In the genomic region with DNA sequence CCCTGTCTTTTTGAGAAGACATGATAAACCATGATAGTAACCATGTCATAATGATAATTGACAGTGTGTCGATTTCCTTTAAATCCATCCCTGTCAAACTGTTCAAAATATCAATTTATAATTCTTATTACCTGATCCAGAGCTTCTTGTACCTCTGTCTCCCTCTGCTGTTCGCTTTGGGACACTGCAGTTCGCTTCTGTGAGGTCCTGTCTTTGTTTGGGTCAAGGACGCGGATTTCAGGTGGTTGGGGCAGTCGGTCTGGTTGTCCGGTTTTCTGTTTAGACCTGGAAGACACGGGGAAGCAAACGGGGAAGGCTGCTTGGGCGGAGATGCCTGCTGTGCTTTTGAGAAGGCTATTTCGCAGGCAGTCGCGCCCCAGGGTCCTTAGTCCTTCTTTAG, we compare ENCODE assay signal across 8 mouse cellular contexts. TPM values are rescaled to one million over a fixed set of nuclear protein-coding genes. Genes with fewer than 3 reads are reported as not detected.
A peak's percentile ranks its signal among the peaks of the same experiment; 100 is the strongest.
DNase-seq lines count a peak whose midpoint lies in the region; ATAC-seq and TF ChIP-seq lines count a peak whose summit lies in the region.

No protein-coding gene starts in this region.

- 1% methylated on average over 13 of the region's 13 CpGs for WGBS in liver, postnatal 0 days (ENCODE audit: insufficient replicate concordance)
- under 1% methylated on average over 13 of the region's 13 CpGs for WGBS in neural tube, embryonic 15.5 days
- WGBS in thymus, adult 2 months = 4% methylated on average over 13 of the region's 13 CpGs

- H3K36me3 ChIP-seq in E14TG2a.4 (ENCODE audit: insufficient read depth, low read length) = no peaks in the 10 kb centered on the region
- no peaks in the 10 kb centered on the region for H3K36me3 ChIP-seq in liver, postnatal 0 days (replicated peaks; ENCODE audit: insufficient read depth, low read length)
- no peaks in the 10 kb centered on the region for H3K36me3 ChIP-seq in neural tube, embryonic 15.5 days
- H3K36me3 ChIP-seq in thymus, adult 2 months (ENCODE audit: control insufficient read depth, insufficient read depth, low read length) = no peaks in the 10 kb centered on the region

- peak overlapping the region; percentile 75 for H3K4me3 ChIP-seq in E14TG2a.4 (replicated peaks; ENCODE audit: low read length)
- no peak overlapping the region for H3K4me3 ChIP-seq in liver, postnatal 0 days (ENCODE audit: low read depth, low read length)
- H3K4me3 ChIP-seq in neural tube, embryonic 15.5 days (replicated peaks) = peak overlapping the region; percentile 43
- H3K4me3 ChIP-seq in thymus, adult 2 months (ENCODE audit: control insufficient read depth, insufficient read depth, low read length) = no peak overlapping the region

- no peak for TF ChIP-seq POLR2A in thymus, adult 2 months (IDR thresholded peaks at IDR 0.05; ENCODE audit: control insufficient read depth, extremely low read depth, insufficient read depth, low read length, poor library complexity)

- ATAC-seq in liver, postnatal 0 days = no peak
- ATAC-seq in neural tube, embryonic 15.5 days (ENCODE audit: low FRiP score) = no peak

- no peaks in the 10 kb centered on the region for H3K27me3 ChIP-seq in E14TG2a.4 (ENCODE audit: insufficient read depth, low read length)
- peaks cover 69% of the 10 kb centered on the region for H3K27me3 ChIP-seq in liver, postnatal 0 days (ENCODE audit: insufficient read depth, low read length)
- peaks cover 76% of the 10 kb centered on the region for H3K27me3 ChIP-seq in neural tube, embryonic 15.5 days (replicated peaks)
- H3K27me3 ChIP-seq in thymus, adult 2 months (ENCODE audit: control insufficient read depth, insufficient read depth, low read length) = peaks cover 4% of the 10 kb centered on the region

- TF ChIP-seq EP300 in liver, postnatal 0 days (IDR thresholded peaks at IDR 0.05; ENCODE audit: low read depth) = no peak

- peaks cover 58% of the 10 kb centered on the region for H3K4me1 ChIP-seq in E14TG2a.4 (replicated peaks; ENCODE audit: low read depth, low read length)
- peaks cover 6% of the 10 kb centered on the region; the same call in 1 of the 2 replicates for H3K4me1 ChIP-seq in liver, postnatal 0 days (ENCODE audit: insufficient read depth)
- peaks cover 11% of the 10 kb centered on the region; the same call in 1 of the 2 replicates for H3K4me1 ChIP-seq in neural tube, embryonic 15.5 days
- H3K4me1 ChIP-seq in thymus, adult 2 months (replicated peaks; ENCODE audit: control insufficient read depth, insufficient read depth, low read length) = no peaks in the 10 kb centered on the region

- 0 out of 2 replicates have a peak overlapping the region, but pooled peaks have one; percentile 32 for H3K9ac ChIP-seq in liver, postnatal 0 days (replicated peaks)
- peak overlapping the region; percentile 58 for H3K9ac ChIP-seq in neural tube, embryonic 15.5 days (replicated peaks)

- DNase-seq in brain, embryonic 18.5 days (ENCODE audit: low read depth, low spot score) = peak; percentile 42
- DNase-seq in fibroblast of lung, adult 2 months (ENCODE audit: low read depth) = peak; percentile 40
- peak; percentile 22 for DNase-seq in heart, postnatal 25 days (ENCODE audit: low spot score)
- peak; percentile 81 for DNase-seq in layer of hippocampus, adult 11-12 months (ENCODE audit: low spot score)
- peak; percentile 78 for DNase-seq in liver, postnatal 0 days
- peak; percentile 57 for DNase-seq in thymus, adult 2 months

- H3K9me3 ChIP-seq in E14TG2a.4 (ENCODE audit: low read length) = no peaks in the 10 kb centered on the region
- H3K9me3 ChIP-seq in liver, postnatal 0 days (ENCODE audit: low read length) = no peaks in the 10 kb centered on the region
- H3K9me3 ChIP-seq in neural tube, embryonic 15.5 days (replicated peaks) = no peaks in the 10 kb centered on the region

- peak overlapping the region; percentile 49 for H3K4me2 ChIP-seq in liver, postnatal 0 days (ENCODE audit: low read depth, low read length)
- H3K4me2 ChIP-seq in neural tube, embryonic 15.5 days = peak overlapping the region; percentile 69

- no peak overlapping the region for H3K27ac ChIP-seq in liver, postnatal 0 days (ENCODE audit: low read depth)
- no peak overlapping the region for H3K27ac ChIP-seq in neural tube, embryonic 15.5 days (replicated peaks)
- no peak overlapping the region for H3K27ac ChIP-seq in thymus, adult 2 months (ENCODE audit: control insufficient read depth, insufficient read depth, low read length)

- peak; percentile 93 for TF ChIP-seq CTCF in E14TG2a.4 (conservative IDR thresholded peaks at IDR 0.05; ENCODE audit: low read length)
- TF ChIP-seq CTCF in liver, postnatal 0 days (IDR thresholded peaks at IDR 0.05; ENCODE audit: low read depth) = peak; percentile 96
- peak; percentile 36; the same call in 1 of the 2 replicates for TF ChIP-seq CTCF in thymus, adult 2 months (IDR thresholded peaks at IDR 0.05; ENCODE audit: borderline replicate concordance, control insufficient read depth, extremely low read depth, insufficient read depth, low read length, poor library complexity)

- intact Hi-C loops in heart, postnatal 25 days (cut with DNase I) = loop anchor here (5.0 kb wide), 1 partner anchor 158 kb away; no protein-coding TSS in a partner anchor

RNA-seq across cellular contexts. Expression of gene BC107364, which starts 11.5 kb away (rescaled TPM):
- not detected for total RNA-seq in heart, postnatal 25 days (2021)
- not detected in 2 replicates for polyA plus RNA-seq in liver, postnatal 0 days (2015; fragmentation: Nextera tagmentation; extraction: Ambion mirVana)
- not detected in 2 replicates for polyA plus RNA-seq in neural tube, embryonic 15.5 days (2015; fragmentation: Nextera tagmentation; extraction: Ambion mirVana)
- 0.09 and 0.32 TPM in 2 replicates for polyA plus RNA-seq in thymus, adult 2 months (2012; rRNA removed)

Comparison
In these comparisons a context has a peak if more than half of its experiments do, and no peak if none do; other contexts are left out.
1. H3K4me3 ChIP-seq: peak in E14TG2a.4 (single experiment) and neural tube, embryonic 15.5 days (single experiment); none in liver, postnatal 0 days (single experiment) and thymus, adult 2 months (single experiment).
2. CTCF ChIP-seq: peak in every context shown above with its lines; median percentile 96 in liver, postnatal 0 days; 93 in E14TG2a.4; 36 in thymus, adult 2 months.
3. DNase-seq: peak in every context shown above with its lines; median percentile 81 in layer of hippocampus, adult 11-12 months; 78 in liver, postnatal 0 days; 57 in thymus, adult 2 months; 42 in brain, embryonic 18.5 days; 40 in fibroblast of lung, adult 2 months; 22 in heart, postnatal 25 days.